Comparison of ENCODE assay signal across 8 mouse cellular contexts in the genomic region with DNA sequence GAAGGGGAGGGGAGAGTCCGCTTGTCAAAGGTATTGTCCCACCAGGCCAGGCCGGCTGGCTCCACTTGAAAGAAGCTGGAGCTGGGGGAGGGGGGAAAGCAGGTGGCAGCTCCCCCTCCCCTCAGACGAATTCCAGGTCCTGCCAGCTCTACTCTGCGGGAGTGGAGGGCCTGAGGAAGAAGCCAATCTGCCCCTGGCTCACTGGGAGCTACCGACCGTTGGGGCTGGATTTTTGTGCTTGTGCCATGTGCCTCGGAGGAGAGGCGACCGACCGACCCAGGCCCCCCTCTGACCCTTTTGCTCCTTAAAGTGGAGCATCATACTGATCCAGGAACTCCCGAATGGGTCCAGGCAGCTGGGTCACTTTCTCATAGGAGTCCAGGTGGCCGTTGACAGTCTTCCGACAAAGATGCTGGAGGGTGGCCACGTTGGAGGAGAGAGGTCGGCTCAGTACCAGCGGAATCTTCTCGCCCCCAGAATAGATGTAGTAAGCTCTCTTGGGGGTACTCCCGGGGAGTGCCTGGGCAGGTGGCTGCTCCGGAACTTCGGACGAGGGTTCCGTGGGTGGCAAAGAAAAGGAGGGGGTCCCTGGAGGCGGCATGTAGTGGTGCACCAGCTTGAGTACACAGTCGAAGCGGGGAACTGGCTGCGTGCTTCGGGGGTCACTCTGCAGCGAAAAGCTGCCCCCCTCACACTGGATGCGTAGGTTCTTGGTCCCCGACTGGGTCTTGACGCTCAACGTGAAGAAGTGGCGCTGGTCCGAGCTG. TPM values are rescaled to one million over a fixed set of nuclear protein-coding genes. Genes with fewer than 3 reads are reported as not detected.
DNase-seq lines count a peak whose midpoint lies in the region; ATAC-seq and TF ChIP-seq lines count a peak whose summit lies in the region.

No protein-coding gene starts in this region.

- peaks cover 93% of the 10 kb centered on the region for H3K27me3 ChIP-seq in erythroblast, embryonic 14.5 days (ENCODE audit: control insufficient read depth)
- no peaks in the 10 kb centered on the region for H3K27me3 ChIP-seq in thymus, adult 2 months (ENCODE audit: control insufficient read depth, insufficient read depth, low read length)
- H3K27me3 ChIP-seq in hindbrain, embryonic 15.5 days: peaks cover 10% of the 10 kb centered on the region; the same call in 1 of the 2 replicates
- no peaks in the 10 kb centered on the region for H3K27me3 ChIP-seq in myocyte (ENCODE audit: control insufficient read depth, insufficient read depth, insufficient read length)

- H3K27ac ChIP-seq in thymus, adult 2 months (ENCODE audit: control insufficient read depth, insufficient read depth, low read length): no peak overlapping the region
- no peak overlapping the region for H3K27ac ChIP-seq in hindbrain, embryonic 15.5 days (replicated peaks)

- peaks cover 27% of the 10 kb centered on the region for H3K36me3 ChIP-seq in erythroblast, embryonic 14.5 days (ENCODE audit: control insufficient read depth)
- H3K36me3 ChIP-seq in thymus, adult 2 months (ENCODE audit: control insufficient read depth, insufficient read depth, low read length): no peaks in the 10 kb centered on the region
- H3K36me3 ChIP-seq in hindbrain, embryonic 15.5 days: no peaks in the 10 kb centered on the region
- peaks cover 7% of the 10 kb centered on the region for H3K36me3 ChIP-seq in myocyte (ENCODE audit: control insufficient read depth, insufficient read depth)

- WGBS in thymus, adult 2 months: 79% methylated on average over 34 of the region's 34 CpGs
- 6% methylated on average over 34 of the region's 34 CpGs for WGBS in hindbrain, embryonic 15.5 days

- TF ChIP-seq POLR2A in thymus, adult 2 months (IDR thresholded peaks at IDR 0.05; ENCODE audit: control insufficient read depth, extremely low read depth, insufficient read depth, low read length, poor library complexity): no peak
- TF ChIP-seq POLR2A in myocyte (IDR thresholded peaks at IDR 0.05; ENCODE audit: insufficient read length, low read depth): no peak

- peak overlapping the region; percentile 71 for H3ac ChIP-seq in myocyte (ENCODE audit: control insufficient read depth, insufficient read length)

- TF ChIP-seq CTCF in thymus, adult 2 months (IDR thresholded peaks at IDR 0.05; ENCODE audit: borderline replicate concordance, control insufficient read depth, extremely low read depth, insufficient read depth, low read length, poor library complexity): no peak

- DNase-seq in thymus, adult 2 months: no peak
- DNase-seq in thymus, postnatal 0 days (ENCODE audit: low spot score): no peak
- DNase-seq in right cerebral cortex, adult 2 months (ENCODE audit: low spot score in 2 of 2): no peak
- DNase-seq in retina, embryonic 14.5 days (ENCODE audit: low spot score): no peak

- no peak for ATAC-seq in erythroblast, adult 5-6 weeks (replicated peaks; ENCODE audit: low FRiP score, poor library complexity, severe bottlenecking)
- no peak for ATAC-seq in hindbrain, embryonic 15.5 days (ENCODE audit: low FRiP score, low read depth)

- peak overlapping the region; percentile 86 for H3K4me2 ChIP-seq in hindbrain, embryonic 15.5 days
- peak overlapping the region; percentile 87 for H3K4me2 ChIP-seq in myocyte (ENCODE audit: low read depth)

- peaks cover 16% of the 10 kb centered on the region for H3K9me3 ChIP-seq in erythroblast, embryonic 14.5 days (ENCODE audit: control insufficient read depth, low read length)
- no peaks in the 10 kb centered on the region for H3K9me3 ChIP-seq in hindbrain, embryonic 15.5 days

- H3K9ac ChIP-seq in hindbrain, embryonic 15.5 days: peak overlapping the region; percentile 67

- H3K4me1 ChIP-seq in erythroblast, embryonic 14.5 days (ENCODE audit: control insufficient read depth): peaks cover 76% of the 10 kb centered on the region
- peaks cover 83% of the 10 kb centered on the region for H3K4me1 ChIP-seq in thymus, adult 2 months (replicated peaks; ENCODE audit: control insufficient read depth, insufficient read depth, low read length)
- H3K4me1 ChIP-seq in hindbrain, embryonic 15.5 days (replicated peaks): peaks cover 70% of the 10 kb centered on the region

- H3K79me2 ChIP-seq in myocyte (ENCODE audit: control insufficient read depth, insufficient read depth): peaks cover 32% of the 10 kb centered on the region

- H3K4me3 ChIP-seq in erythroblast, embryonic 14.5 days (replicated peaks): peak overlapping the region; percentile 76
- H3K4me3 ChIP-seq in thymus, adult 2 months (ENCODE audit: control insufficient read depth, insufficient read depth, low read length): peak overlapping the region; percentile 56
- peak overlapping the region; percentile 63 for H3K4me3 ChIP-seq in hindbrain, embryonic 15.5 days
- H3K4me3 ChIP-seq in myocyte: peak overlapping the region; percentile 90

TF ChIP-seq in myocyte, 11 proteins besides CTCF, POLR2A, EP300 and RAD21:
- TF ChIP-seq USF1 (IDR thresholded peaks at IDR 0.05; ENCODE audit: low read depth): no peak
- TF ChIP-seq MYOD1 (IDR thresholded peaks at IDR 0.05; ENCODE audit: control insufficient read depth in 1 of 3, insufficient read length in 2 of 3, low read depth in 2 of 3): no peak
- no peak for TF ChIP-seq POLR2AphosphoS2 (IDR thresholded peaks at IDR 0.05; ENCODE audit: insufficient read length, low read depth)
- TF ChIP-seq MYOG (IDR thresholded peaks at IDR 0.05; ENCODE audit: control insufficient read depth in 1 of 3, insufficient read depth in 1 of 3, insufficient read length in 2 of 3, low read depth in 2 of 3): no peak
- no peak for TF ChIP-seq SRF (IDR thresholded peaks at IDR 0.05; ENCODE audit: control insufficient read depth, insufficient read length, low read depth)
- TF ChIP-seq CEBPB (IDR thresholded peaks at IDR 0.05; ENCODE audit: insufficient read depth, poor library complexity, severe bottlenecking): no peak
- TF ChIP-seq MAX (IDR thresholded peaks at IDR 0.05; ENCODE audit: low read depth): no peak
- no peak for TF ChIP-seq TCF12 (IDR thresholded peaks at IDR 0.05; ENCODE audit: insufficient read depth, poor library complexity, severe bottlenecking)
- no peak for TF ChIP-seq REST (IDR thresholded peaks at IDR 0.05; ENCODE audit: insufficient read depth, insufficient read length)
- TF ChIP-seq TCF3 (IDR thresholded peaks at IDR 0.05; ENCODE audit: insufficient read length, low read depth): no peak
- TF ChIP-seq E2F4 (IDR thresholded peaks at IDR 0.05; ENCODE audit: insufficient read depth): no peak

RNA-seq across cellular contexts. Expression of a gene that starts 2.4 kb away (rescaled TPM):
- 1.9 and 2.0 TPM in 2 replicates for polyA plus RNA-seq in erythroblast, embryonic 14.5 days (2012)
- 0.19 and 0.42 TPM in 2 replicates for total RNA-seq in erythroblast, adult 5-6 weeks (2015; ENCODE audit: low replicate concordance)
- 1.3 and 1.5 TPM in 2 replicates for total RNA-seq in erythroblast, adult 5-6 weeks (2017; ENCODE audit: low replicate concordance)
- 44.3 and 45.7 TPM in 2 replicates for polyA plus RNA-seq in thymus, adult 2 months (2012; rRNA removed)
- polyA plus RNA-seq in thymus, postnatal 0 days (2015; fragmentation: Nextera tagmentation; extraction: Ambion mirVana): 25.8 and 26.7 TPM in 2 replicates
- polyA plus RNA-seq in hindbrain, embryonic 15.5 days (2015; fragmentation: Nextera tagmentation; extraction: Ambion mirVana): 7.8 and 9.2 TPM in 2 replicates
- polyA plus RNA-seq in myocyte (2012; fragmentation: generic; extraction: Trizol): 27.3 TPM

RNA-seq across cellular contexts. Expression of a gene that starts 18.7 kb away (rescaled TPM):
- polyA plus RNA-seq in erythroblast, embryonic 14.5 days (2012): 2.6 and 2.8 TPM in 2 replicates
- total RNA-seq in erythroblast, adult 5-6 weeks (2015; ENCODE audit: low replicate concordance): 9.2 and 14.6 TPM in 2 replicates
- 20.8 and 32.9 TPM in 2 replicates for total RNA-seq in erythroblast, adult 5-6 weeks (2017; ENCODE audit: low replicate concordance)
- polyA plus RNA-seq in thymus, adult 2 months (2012; rRNA removed): 89.1 and 89.5 TPM in 2 replicates
- 54.8 and 55.6 TPM in 2 replicates for polyA plus RNA-seq in thymus, postnatal 0 days (2015; fragmentation: Nextera tagmentation; extraction: Ambion mirVana)
- polyA plus RNA-seq in hindbrain, embryonic 15.5 days (2015; fragmentation: Nextera tagmentation; extraction: Ambion mirVana): 59.4 and 63.7 TPM in 2 replicates
- polyA plus RNA-seq in myocyte (2012; fragmentation: generic; extraction: Trizol): 61.6 TPM

Comparison
In these comparisons a context has a peak if more than half of its experiments do, and no peak if none do; other contexts are left out.
1. RNA of a gene that starts 18.7 kb away (polyA plus RNA-seq): 89.1 to 89.5 TPM in thymus, adult 2 months, 59.4 to 63.7 TPM in hindbrain, embryonic 15.5 days, 61.6 TPM in myocyte (single experiment) and 54.8 to 55.6 TPM in thymus, postnatal 0 days; 2.6 to 2.8 TPM in erythroblast, embryonic 14.5 days; every median in the first group is over 10 times any median in the second.
2. Peak in every context shown above with its lines, with median percentiles within 50 percentile points of each other: H3K4me3 ChIP-seq.